Mouse (Mus musculus) intestine, postnatal 0 days (tissue): ENCODE results near the gene Whrn. TPM values are rescaled to one million over a fixed set of nuclear protein-coding genes. Genes with fewer than 3 reads are reported as not detected.

ENCODE experiments used
- ATAC-seq: fragments of 200-750 bp; cut with Nextera tagmentation; 2 replicates; pipeline ENCODE4 v1.8.0; 2017; ENCODE audit warnings: mild to moderate bottlenecking, moderate TSS enrichment, moderate library complexity
- H3K27ac ChIP-seq: fragments of 300-500 bp; sonication (generic); 2 replicates; pipeline ENCODE4 v1.5.1; 2014; ENCODE audit warnings: mild to moderate bottlenecking, low read depth, low read length, moderate library complexity
- H3K27me3 ChIP-seq: fragments of 300-500 bp; sonication (generic); replicated peaks from 2 replicates; pipeline ENCODE4 v1.6.1; 2014; ENCODE audit warnings: low read length, mixed read lengths; ENCODE audit not compliant: control insufficient read depth, insufficient read depth
- H3K36me3 ChIP-seq: fragments of 300-500 bp; sonication (generic); 2 replicates; pipeline ENCODE4 v1.6.1; 2014; ENCODE audit warnings: mild to moderate bottlenecking, moderate library complexity; ENCODE audit not compliant: control insufficient read depth, insufficient read depth
- H3K4me1 ChIP-seq: fragments of 300-500 bp; sonication (generic); replicated peaks from 2 replicates; pipeline ENCODE4 v1.6.1; 2014; ENCODE audit warnings: antibody characterized with exemption, low read length, mixed read lengths; ENCODE audit not compliant: control insufficient read depth, insufficient read depth
- H3K4me2 ChIP-seq: fragments of 300-500 bp; sonication (generic); replicated peaks from 2 replicates; pipeline ENCODE4 v1.6.1; 2014; ENCODE audit warnings: low read depth, mild to moderate bottlenecking, moderate library complexity
- H3K4me3 ChIP-seq: fragments of 300-500 bp; sonication (generic); 2 replicates; pipeline ENCODE4 v1.5.1; 2014; ENCODE audit warnings: low read depth, low read length
- H3K9ac ChIP-seq: fragments of 300-500 bp; sonication (generic); 2 replicates; pipeline ENCODE4 v1.6.1; 2014; ENCODE audit warnings: mild to moderate bottlenecking, low read depth, low read length
- H3K9me3 ChIP-seq: fragments of 300-500 bp; sonication (generic); 2 replicates; pipeline ENCODE4 v1.6.1; 2016; ENCODE audit warnings: mixed run types; ENCODE audit not compliant: control insufficient read depth
- CTCF ChIP-seq: sonication (generic); IDR thresholded peaks from 2 replicates; pipeline ENCODE4 v1.5.1; 2016; ENCODE audit warnings: low read depth, mild to moderate bottlenecking, control low read depth, antibody characterized with exemption, moderate library complexity
- WGBS: fragments of 180-500 bp; shearing (Covaris S2); extraction: QIAGEN DNeasy Blood & Tissue Kit; methylation state at CpG from one replicate; pipeline ENCODE4 v1.1.7; 2014; 5-methylcytosine and 5-hydroxymethylcytosine counted together
- polyA plus RNA-seq: library from polyadenylated mRNA; unstranded; fragments of >200 nt; fragmentation: Nextera tagmentation; extraction: Ambion mirVana; gene quantifications from 2 replicates; pipeline ENCODE4 v1.2.1, GENCODE M21; 2015

The Whrn gene
- polyA plus RNA-seq, 1 experiment from 2014 or later, result 1.3 TPM

DNA sequence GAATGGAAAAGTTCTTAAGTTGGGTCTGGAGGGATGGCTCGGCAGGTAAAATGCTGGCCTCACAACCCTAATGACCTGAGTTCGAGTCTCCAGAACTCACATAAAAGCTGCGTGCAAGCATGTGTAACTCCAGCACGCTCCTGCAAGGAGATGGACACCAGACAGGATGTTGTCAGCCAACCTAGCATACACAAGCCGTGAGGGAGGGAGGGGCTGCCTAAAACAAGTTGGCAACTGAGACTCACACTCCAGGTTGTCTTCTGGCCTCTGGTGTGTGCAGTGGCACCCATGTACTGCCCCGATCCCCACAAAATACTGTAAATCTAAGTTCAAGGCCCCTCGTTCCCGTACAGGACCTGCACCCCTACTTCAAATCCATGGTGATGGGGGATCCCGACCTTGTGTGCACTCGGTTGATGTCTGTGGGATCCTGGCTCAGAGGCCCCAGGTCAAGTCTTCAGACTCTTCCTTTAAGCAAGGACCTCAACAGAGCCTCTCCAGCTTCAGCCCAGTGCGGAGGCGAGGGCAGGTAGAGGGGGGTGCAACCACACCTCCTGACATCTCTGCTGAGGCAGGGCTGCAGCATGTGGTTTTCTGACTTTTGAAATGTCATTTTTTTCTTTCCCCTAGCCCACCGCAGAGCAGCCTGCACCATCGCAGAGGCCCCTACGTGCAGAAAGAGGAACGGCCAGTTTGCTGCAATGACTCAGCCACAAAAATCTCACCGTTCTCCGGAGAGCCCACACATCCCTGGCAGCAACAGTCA lies 95.1 kb downstream of the Whrn start:
- H3K27me3 ChIP-seq, result no peaks in the 10 kb centered on the region
- no peak for ATAC-seq
- WGBS, result 86% methylated on average over 18 of the region's 18 CpGs
- no peaks in the 10 kb centered on the region for H3K36me3 ChIP-seq
- H3K27ac ChIP-seq, result no peak overlapping the region
- TF ChIP-seq CTCF, result no peak
- H3K4me2 ChIP-seq, result no peak overlapping the region
- no peak overlapping the region for H3K9ac ChIP-seq
- H3K4me3 ChIP-seq, result no peak overlapping the region
- H3K4me1 ChIP-seq, result no peaks in the 10 kb centered on the region; the same call in 1 of the 2 replicates
- H3K9me3 ChIP-seq, result no peaks in the 10 kb centered on the region

DNA sequence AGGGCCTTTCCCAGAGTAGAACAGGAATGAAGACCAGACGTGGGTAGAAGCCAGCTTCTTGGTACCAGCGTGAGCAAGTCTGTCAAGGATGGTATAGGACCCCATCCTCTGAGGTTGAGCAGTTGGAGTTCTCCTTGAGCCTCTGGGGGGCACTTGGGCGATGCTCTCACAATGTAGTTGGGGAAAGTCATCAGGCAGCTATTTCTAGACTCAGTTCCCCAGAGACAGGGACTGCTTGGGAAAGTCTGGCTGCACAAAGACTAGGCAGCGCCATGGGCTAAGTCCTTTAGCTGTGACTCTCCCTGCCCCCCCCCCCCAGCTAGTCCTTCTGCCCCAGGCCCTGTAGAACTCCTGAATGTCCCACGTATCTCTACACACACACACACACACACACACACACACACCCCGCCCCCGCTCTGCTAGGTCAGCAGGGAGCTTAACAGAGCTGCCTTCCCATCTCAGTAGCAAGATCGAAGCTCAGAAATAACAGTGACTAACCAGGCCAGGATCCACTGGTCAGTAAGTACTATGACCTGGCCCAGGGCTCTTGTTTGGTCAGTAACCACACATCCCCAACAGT lies 96.0 kb downstream of the Whrn start:
- Histone ChIP-seq H3K4me3 (no peak overlapping the region), H3K4me1 (no peaks in the 10 kb centered on the region; the same call in 1 of the 2 replicates), H3K9ac (no peak overlapping the region), H3K27ac (no peak overlapping the region), H3K4me2 (no peak overlapping the region), H3K9me3 (no peaks in the 10 kb centered on the region), H3K36me3 (peaks cover 7% of the 10 kb centered on the region), H3K27me3 (no peaks in the 10 kb centered on the region)
- ATAC-seq, result no peak
- TF ChIP-seq CTCF, result no peak
- 73% methylated on average over 8 of the region's 8 CpGs for WGBS

DNA sequence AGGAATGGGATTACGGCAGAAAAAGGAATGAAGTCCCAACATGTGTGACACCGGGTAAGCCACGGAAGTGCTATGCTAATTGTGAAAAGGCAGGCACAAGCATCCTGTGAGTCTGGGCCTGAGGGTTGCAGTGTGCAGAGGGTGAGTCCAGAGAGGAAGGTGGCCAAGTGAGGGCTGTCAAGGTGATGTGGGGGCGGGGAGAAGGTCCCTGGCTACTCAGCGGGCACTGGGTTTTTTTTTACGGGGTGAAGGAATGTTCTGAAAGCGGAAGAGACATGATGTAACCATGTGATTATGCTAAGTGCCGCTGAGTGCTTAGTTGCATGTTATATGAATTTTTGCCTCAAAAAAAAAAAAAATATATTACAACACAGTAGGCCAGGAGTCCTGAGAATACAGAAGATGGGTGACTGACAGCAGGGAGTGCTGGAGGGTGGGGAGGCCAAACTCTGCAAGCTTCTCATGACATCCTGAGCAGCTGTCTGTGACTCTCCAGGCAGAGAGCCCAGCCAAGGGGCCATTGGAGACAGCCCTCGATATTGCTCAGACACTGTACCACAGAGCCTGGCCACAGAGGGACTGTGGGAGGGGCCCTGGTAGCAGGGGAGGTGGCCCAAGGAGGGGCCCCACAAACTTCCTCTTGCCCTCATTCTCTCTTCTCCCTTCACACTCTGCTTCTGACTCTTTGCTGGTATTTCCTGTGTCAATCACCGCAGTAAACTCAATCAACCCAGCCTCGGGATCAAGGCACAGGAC lies 96.8 kb downstream of the Whrn start:
- Histone ChIP-seq H3K36me3 (peaks cover 14% of the 10 kb centered on the region), H3K9ac (no peak overlapping the region), H3K4me1 (no peaks in the 10 kb centered on the region; the same call in 1 of the 2 replicates), H3K4me3 (no peak overlapping the region), H3K27me3 (no peaks in the 10 kb centered on the region), H3K4me2 (no peak overlapping the region), H3K9me3 (no peaks in the 10 kb centered on the region), H3K27ac (no peak overlapping the region)
- ATAC-seq, result no peak
- no peak for TF ChIP-seq CTCF
- WGBS, result 56% methylated on average over 11 of the region's 11 CpGs

DNA sequence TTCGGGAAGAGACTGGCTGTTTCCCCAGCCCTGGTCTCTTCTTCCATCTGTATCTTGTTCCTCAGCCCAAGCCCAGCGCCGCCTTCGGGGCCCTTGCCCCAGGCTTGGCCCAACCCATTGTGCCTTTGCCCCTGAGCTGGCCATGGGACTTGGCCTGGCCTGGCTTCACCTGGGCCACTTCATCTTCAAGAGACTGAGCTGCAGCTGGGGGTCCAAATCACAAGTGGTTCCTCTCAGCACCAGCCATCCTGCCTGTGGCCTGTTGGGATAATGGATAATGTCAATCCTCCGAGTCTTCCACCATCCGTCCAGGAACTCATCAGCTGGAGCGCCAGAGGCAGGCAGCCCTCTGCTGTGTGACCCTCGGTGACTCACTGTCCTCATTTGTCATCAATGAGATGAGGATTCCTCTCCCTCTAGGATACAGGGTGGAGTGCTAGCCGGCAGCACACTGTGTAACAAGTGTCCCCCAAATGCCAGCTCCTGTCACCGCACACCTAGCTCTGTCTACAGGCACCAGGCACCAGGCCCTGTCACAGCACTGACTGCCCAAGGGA lies 97.7 kb downstream of the Whrn start:
- no peak overlapping the region for H3K27ac ChIP-seq
- H3K9me3 ChIP-seq, result no peaks in the 10 kb centered on the region
- no peak overlapping the region for H3K9ac ChIP-seq
- no peak overlapping the region for H3K4me3 ChIP-seq
- H3K36me3 ChIP-seq, result peaks cover 19% of the 10 kb centered on the region
- no peak for TF ChIP-seq CTCF
- H3K4me1 ChIP-seq, result no peaks in the 10 kb centered on the region
- no peak for ATAC-seq
- no peak overlapping the region for H3K4me2 ChIP-seq
- no peaks in the 10 kb centered on the region for H3K27me3 ChIP-seq
- 86% methylated on average over 10 of the region's 10 CpGs for WGBS

DNA sequence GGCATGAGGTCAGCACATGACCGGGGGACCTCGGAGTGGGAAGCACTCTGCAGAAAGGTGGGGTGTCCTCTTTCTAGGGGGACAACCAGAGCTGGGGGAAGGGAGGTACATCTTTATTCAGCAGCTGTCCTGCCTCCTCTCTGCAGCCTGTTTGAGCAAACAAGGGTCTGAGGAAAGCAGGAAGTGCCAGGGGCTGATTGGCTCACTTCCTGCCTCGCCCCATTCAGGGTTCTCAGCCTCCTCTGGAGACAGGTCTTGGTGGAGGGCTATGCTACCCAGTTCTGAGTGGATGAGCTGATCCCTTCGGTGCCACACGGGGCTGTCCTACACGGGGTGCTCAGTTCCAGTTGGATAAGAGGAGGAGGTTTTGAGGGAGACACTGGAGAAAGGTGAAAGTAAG lies 104.5 kb downstream of the Whrn start:
- H3K36me3 ChIP-seq, result peaks cover 37% of the 10 kb centered on the region
- TF ChIP-seq CTCF, result no peak
- no peak for ATAC-seq
- no peak overlapping the region for H3K9ac ChIP-seq
- no peaks in the 10 kb centered on the region for H3K4me1 ChIP-seq
- no peak overlapping the region for H3K27ac ChIP-seq
- no peaks in the 10 kb centered on the region for H3K9me3 ChIP-seq
- H3K4me2 ChIP-seq, result no peak overlapping the region
- 66% methylated on average over 6 of the region's 6 CpGs for WGBS
- H3K27me3 ChIP-seq, result no peaks in the 10 kb centered on the region
- H3K4me3 ChIP-seq, result no peak overlapping the region
